Mouse (Mus musculus): ENCODE results near the gene Zfp663.

DNA sequence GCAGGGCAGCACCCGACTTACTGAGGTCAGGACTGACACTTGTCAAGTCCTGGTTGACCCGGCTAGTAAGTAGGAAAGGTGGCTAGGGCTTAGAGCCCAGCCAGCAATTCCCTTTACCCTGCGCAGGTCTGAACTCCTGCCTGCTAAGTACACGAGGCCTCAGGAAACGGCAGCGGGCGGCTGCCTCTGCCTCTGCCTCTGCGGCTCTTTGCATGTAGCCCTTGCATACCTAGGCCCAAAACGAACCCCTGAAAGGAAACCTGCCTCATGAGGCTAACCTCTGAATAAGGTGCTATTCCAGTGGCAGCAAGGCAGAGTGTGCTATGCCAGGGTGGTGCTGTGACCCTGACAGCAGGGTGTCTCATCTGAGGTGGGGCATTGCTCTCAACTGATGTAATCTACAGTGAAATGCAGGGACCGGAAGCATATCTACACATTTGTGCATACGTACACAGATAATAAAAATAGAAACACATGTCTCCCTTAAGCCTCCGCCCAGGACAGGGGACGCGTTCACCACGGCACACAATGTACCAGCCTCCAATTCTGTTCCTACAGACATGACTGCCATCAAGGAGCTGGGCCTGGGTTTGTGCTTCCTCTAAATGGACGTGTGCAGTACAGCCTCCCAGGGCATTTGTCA is 50.8 kb downstream of the Zfp663 start:
- TF ChIP-seq EP300 (IDR thresholded peaks at IDR 0.05; ENCODE audit: low read depth), result no peak
- TF ChIP-seq CTCF (IDR thresholded peaks at IDR 0.05; ENCODE audit: low read depth), result no peak

Data from heart, postnatal 0 days (tissue).